Mouse (Mus musculus): ENCODE measurements around the gene Myh10. TPM values are rescaled to one million over a fixed set of nuclear protein-coding genes. Genes with fewer than 3 reads are reported as not detected.
A peak's percentile ranks its signal among the peaks of the same experiment; 100 is the strongest.

Myh10 gene
- total and polyA plus RNA-seq, 3 experiments, result 17.9 to 25.9 (median 25.6) TPM

DNA sequence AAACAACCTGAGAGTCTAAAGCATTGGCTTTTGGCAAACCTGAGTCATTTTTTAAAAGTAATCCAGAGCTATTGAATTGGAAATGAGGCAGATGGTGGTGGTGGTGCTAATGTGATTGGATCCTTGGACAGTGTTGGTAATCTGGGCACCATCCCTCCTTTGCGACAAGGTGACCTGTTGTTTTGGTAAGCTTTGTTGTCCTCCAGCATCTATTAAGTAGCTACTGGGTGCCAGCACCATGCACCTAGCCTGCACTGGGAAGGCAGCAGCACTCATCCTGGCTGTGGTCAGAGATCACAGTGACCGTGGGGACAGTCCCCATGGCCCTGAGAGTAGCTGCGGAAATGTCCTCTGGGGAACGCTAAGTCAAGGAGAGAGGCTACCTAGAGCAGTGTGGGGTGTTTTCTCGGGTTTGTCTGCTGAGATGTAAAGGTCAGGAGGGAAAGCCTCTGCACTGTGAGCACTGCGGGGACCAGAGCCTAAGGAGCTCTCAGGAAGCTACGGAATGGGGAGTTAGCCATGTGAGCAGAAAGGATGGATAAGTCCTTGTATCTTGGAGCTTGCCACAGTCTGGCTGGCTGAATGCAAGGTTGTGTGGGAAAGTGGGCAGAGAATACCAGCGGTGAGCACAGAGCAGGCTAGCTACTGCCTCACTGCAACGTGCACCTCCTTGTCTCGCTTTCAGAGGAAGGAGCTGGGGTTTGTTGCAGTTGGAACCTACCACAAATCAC is 88.5 kb downstream of the Myh10 start:
- intact Hi-C loops (cut with DNase I), result no loop called here
- H3K4me1 ChIP-seq (ENCODE audit: control insufficient read depth, insufficient read depth, low read length), result peaks cover 3% of the 10 kb centered on the region
- no peaks in the 10 kb centered on the region for H3K27me3 ChIP-seq (ENCODE audit: control insufficient read depth, insufficient read depth, low read length)
- H3K79me2 ChIP-seq (replicated peaks; ENCODE audit: control insufficient read depth, insufficient read depth, low read length), result no peaks in the 10 kb centered on the region
- H3K9ac ChIP-seq (ENCODE audit: low read depth, low read length), result no peak overlapping the region
- TF ChIP-seq EP300 (IDR thresholded peaks at IDR 0.05; ENCODE audit: insufficient read depth, low read depth, low read length) (no peak), CTCF (IDR thresholded peaks at IDR 0.05) (no peak)
- DNase-seq, result no peak
- 47% methylated on average over 10 of the region's 10 CpGs for WGBS
- H3K27ac ChIP-seq, result no peak overlapping the region
- H3K36me3 ChIP-seq (ENCODE audit: control insufficient read depth, insufficient read depth, low read length), result no peaks in the 10 kb centered on the region
- no peak overlapping the region for H3K4me3 ChIP-seq

- H3K36me3 ChIP-seq (ENCODE audit: control insufficient read depth, insufficient read depth, low read length), result no peaks in the 10 kb centered on the region
- no peak overlapping the region for H3K27ac ChIP-seq
- DNase-seq, result peak; percentile 33 to 39
- H3K79me2 ChIP-seq (replicated peaks; ENCODE audit: control insufficient read depth, insufficient read depth, low read length), result no peaks in the 10 kb centered on the region
- TF ChIP-seq POLR2A (IDR thresholded peaks at IDR 0.05; ENCODE audit: insufficient read depth, low read depth, low read length) (no peak), CTCF (IDR thresholded peaks at IDR 0.05) (0 out of 2 replicates have a peak, but pooled peaks have one; percentile 1)
- intact Hi-C loops (cut with DNase I), result no loop called here
- no peak overlapping the region for H3K4me3 ChIP-seq
- H3K27me3 ChIP-seq (ENCODE audit: control insufficient read depth, insufficient read depth, low read length), result no peaks in the 10 kb centered on the region
- H3K9ac ChIP-seq (ENCODE audit: low read depth, low read length), result no peak overlapping the region
- peaks cover 3% of the 10 kb centered on the region for H3K4me1 ChIP-seq (ENCODE audit: control insufficient read depth, insufficient read depth, low read length)
- WGBS, result 52% methylated on average over 14 of the region's 14 CpGs
These were observed 89.2 kb downstream of the Myh10 start for GRCm38 (mm10) chr11:68780466-68781114.

GRCm38 (mm10) chr11:68782336-68782735 is 91.0 kb downstream of the Myh10 start:
- Histone ChIP-seq H3K27ac (no peak overlapping the region), H3K79me2 (replicated peaks; ENCODE audit: control insufficient read depth, insufficient read depth, low read length) (no peaks in the 10 kb centered on the region), H3K4me1 (ENCODE audit: control insufficient read depth, insufficient read depth, low read length) (peaks cover 3% of the 10 kb centered on the region), H3K9ac (ENCODE audit: low read depth, low read length) (no peak overlapping the region), H3K4me3 (no peak overlapping the region), H3K36me3 (ENCODE audit: control insufficient read depth, insufficient read depth, low read length) (no peaks in the 10 kb centered on the region), H3K27me3 (ENCODE audit: control insufficient read depth, insufficient read depth, low read length) (no peaks in the 10 kb centered on the region)
- intact Hi-C loops (cut with DNase I), result no loop called here
- 79% methylated on average over 9 of the region's 9 CpGs for WGBS
- TF ChIP-seq CTCF (IDR thresholded peaks at IDR 0.05) (no peak), POLR2A (IDR thresholded peaks at IDR 0.05; ENCODE audit: insufficient read depth, low read depth, low read length) (no peak), EP300 (IDR thresholded peaks at IDR 0.05; ENCODE audit: insufficient read depth, low read depth, low read length) (no peak)
- DNase-seq, result no peak

DNA sequence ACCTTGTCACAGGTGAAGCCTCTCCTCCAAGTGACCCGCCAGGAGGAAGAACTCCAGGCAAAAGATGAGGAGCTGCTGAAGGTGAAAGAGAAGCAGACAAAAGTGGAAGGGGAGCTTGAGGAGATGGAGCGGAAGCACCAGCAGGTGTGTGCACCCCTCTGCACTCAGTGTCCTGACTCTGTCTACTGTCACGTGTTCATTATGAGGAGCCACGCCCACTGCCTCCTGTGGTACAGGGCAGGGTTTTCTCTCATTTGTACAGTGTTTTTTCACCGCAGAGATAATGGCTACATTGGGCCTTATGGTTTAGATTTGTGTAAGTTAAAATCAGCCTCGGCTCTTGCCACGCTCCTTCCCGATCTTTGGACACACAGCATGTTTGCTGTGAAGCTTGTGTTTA is 94.5 kb downstream of the Myh10 start:
- H3K27ac ChIP-seq, result no peak overlapping the region
- DNase-seq, result no peak
- WGBS, result 81% methylated on average over 8 of the region's 8 CpGs
- no peaks in the 10 kb centered on the region for H3K79me2 ChIP-seq (replicated peaks; ENCODE audit: control insufficient read depth, insufficient read depth, low read length)
- no peak overlapping the region for H3K4me3 ChIP-seq
- no peaks in the 10 kb centered on the region for H3K4me1 ChIP-seq (ENCODE audit: control insufficient read depth, insufficient read depth, low read length)
- TF ChIP-seq POLR2A (IDR thresholded peaks at IDR 0.05; ENCODE audit: insufficient read depth, low read depth, low read length), result no peak
- TF ChIP-seq EP300 (IDR thresholded peaks at IDR 0.05; ENCODE audit: insufficient read depth, low read depth, low read length), result no peak
- no peak for TF ChIP-seq CTCF (IDR thresholded peaks at IDR 0.05)
- H3K36me3 ChIP-seq (ENCODE audit: control insufficient read depth, insufficient read depth, low read length), result no peaks in the 10 kb centered on the region
- H3K27me3 ChIP-seq (ENCODE audit: control insufficient read depth, insufficient read depth, low read length), result no peaks in the 10 kb centered on the region
- intact Hi-C loops (cut with DNase I), result no loop called here
- H3K9ac ChIP-seq (ENCODE audit: low read depth, low read length), result no peak overlapping the region

DNA sequence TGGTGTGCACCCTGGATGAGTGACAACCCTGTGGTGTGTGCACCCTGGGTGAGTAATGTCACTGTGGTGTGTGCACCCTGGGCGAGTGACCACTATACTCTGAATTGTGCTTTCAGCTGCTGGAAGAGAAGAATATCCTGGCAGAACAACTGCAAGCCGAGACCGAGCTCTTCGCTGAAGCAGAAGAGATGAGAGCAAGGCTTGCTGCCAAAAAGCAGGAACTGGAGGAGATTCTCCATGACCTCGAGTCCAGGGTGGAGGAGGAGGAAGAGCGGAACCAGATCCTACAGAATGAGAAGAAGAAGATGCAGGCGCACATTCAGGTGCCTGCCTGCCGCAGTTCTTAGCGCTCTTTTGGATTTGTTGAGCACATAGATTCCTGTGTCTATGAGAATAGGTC is 95.9 kb downstream of the Myh10 start:
- H3K79me2 ChIP-seq (replicated peaks; ENCODE audit: control insufficient read depth, insufficient read depth, low read length), result no peaks in the 10 kb centered on the region
- H3K27ac ChIP-seq, result no peak overlapping the region
- H3K27me3 ChIP-seq (ENCODE audit: control insufficient read depth, insufficient read depth, low read length), result no peaks in the 10 kb centered on the region
- H3K36me3 ChIP-seq (ENCODE audit: control insufficient read depth, insufficient read depth, low read length), result no peaks in the 10 kb centered on the region
- no peak for DNase-seq
- no peak overlapping the region for H3K9ac ChIP-seq (ENCODE audit: low read depth, low read length)
- H3K4me1 ChIP-seq (ENCODE audit: control insufficient read depth, insufficient read depth, low read length), result no peaks in the 10 kb centered on the region
- TF ChIP-seq CTCF (IDR thresholded peaks at IDR 0.05), result no peak
- H3K4me3 ChIP-seq, result no peak overlapping the region
- 83% methylated on average over 9 of the region's 9 CpGs for WGBS
- intact Hi-C loops (cut with DNase I), result no loop called here

DNA sequence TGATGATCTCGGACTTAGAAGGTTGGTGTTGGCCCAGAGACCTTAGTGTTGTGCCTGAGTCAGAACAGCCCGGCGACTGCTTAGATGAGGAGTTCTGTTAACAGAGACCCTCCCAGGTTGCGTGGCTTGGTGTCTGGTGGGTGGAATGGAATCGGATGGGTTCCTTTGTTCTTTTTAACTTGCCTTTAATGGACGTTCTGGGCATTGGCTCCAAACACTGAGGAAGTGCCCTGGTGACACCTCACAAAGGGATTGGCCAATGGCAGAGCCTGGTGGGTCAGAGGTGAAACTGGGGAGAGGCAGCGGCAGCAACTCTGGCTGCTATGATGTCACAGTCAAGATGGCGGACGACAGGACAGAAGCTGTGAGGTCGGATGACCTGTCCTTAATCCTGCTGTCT is 99.4 kb downstream of the Myh10 start:
- Histone ChIP-seq H3K27ac (no peak overlapping the region), H3K27me3 (ENCODE audit: control insufficient read depth, insufficient read depth, low read length) (no peaks in the 10 kb centered on the region), H3K4me3 (no peak overlapping the region), H3K9ac (ENCODE audit: low read depth, low read length) (no peak overlapping the region), H3K36me3 (ENCODE audit: control insufficient read depth, insufficient read depth, low read length) (no peaks in the 10 kb centered on the region), H3K79me2 (replicated peaks; ENCODE audit: control insufficient read depth, insufficient read depth, low read length) (no peaks in the 10 kb centered on the region), H3K4me1 (ENCODE audit: control insufficient read depth, insufficient read depth, low read length) (no peaks in the 10 kb centered on the region)
- intact Hi-C loops (cut with DNase I), result no loop called here
- DNase-seq, result no peak
- no peak for TF ChIP-seq EP300 (IDR thresholded peaks at IDR 0.05; ENCODE audit: insufficient read depth, low read depth, low read length)
- TF ChIP-seq POLR2A (IDR thresholded peaks at IDR 0.05; ENCODE audit: insufficient read depth, low read depth, low read length), result no peak
- TF ChIP-seq CTCF (IDR thresholded peaks at IDR 0.05), result no peak
- 90% methylated on average over 10 of the region's 10 CpGs for WGBS

Measured in heart, adult 2 months (tissue).